Mouse (Mus musculus) lung, postnatal 25 days (tissue): Measurements from ENCODE around the gene Agl.
A peak's percentile ranks its signal among the peaks of the same experiment; 100 is the strongest.
"Not testable (repeated sequence)": the region's sequence is repeated elsewhere in the genome, so short reads cannot be mapped to it uniquely, and the experiment has no call there.

Source experiments
- DNase-seq: peaks from one replicate; pipeline ENCODE4 v3.0.0; 2022; ENCODE audit warnings: low spot score

Gene Agl

DNA sequence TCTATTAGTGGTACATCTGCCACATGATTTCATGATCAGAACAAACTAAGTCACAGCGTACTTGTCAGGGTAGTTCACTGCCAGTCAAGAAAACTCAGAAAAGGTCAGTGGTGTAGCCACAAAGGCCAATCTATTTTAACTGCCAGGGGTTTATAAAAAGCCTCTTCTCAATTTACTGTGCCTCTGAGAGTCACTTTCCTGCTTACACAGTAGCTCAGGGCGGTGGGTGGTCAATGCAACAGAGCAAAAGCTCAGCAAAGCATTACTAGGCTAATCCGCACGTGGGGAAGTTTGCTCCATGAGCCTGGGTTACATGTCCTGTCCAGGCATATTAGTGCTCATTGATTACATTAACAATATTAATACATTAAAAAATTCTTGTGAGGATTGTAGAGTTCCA is 8.0 kb upstream of the Agl start:
- no peak for DNase-seq

DNA sequence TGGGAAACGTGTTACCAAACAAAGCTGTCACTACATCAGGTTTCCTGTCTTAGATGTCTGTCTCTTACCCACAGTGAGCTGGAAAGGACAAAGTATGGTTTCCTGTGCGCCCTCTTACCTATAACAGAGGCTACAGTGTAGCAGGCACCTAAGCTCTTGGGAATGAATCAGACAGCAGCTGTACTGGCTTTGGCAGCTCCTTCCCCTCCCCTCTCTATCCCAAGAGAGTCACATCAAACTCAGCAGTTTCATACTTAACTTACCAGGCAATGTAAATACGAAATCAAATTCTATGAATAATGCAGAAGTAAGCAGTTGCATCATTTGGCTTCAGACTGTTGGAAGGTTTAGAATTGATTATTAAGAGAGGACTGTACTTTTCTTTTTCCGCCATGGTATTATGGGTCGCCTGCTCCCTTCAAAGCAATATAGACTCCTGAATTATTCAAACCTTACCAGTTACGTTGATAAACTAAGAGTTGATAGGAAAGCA is 7.4 kb upstream of the Agl start:
- DNase-seq, result no peak

DNA sequence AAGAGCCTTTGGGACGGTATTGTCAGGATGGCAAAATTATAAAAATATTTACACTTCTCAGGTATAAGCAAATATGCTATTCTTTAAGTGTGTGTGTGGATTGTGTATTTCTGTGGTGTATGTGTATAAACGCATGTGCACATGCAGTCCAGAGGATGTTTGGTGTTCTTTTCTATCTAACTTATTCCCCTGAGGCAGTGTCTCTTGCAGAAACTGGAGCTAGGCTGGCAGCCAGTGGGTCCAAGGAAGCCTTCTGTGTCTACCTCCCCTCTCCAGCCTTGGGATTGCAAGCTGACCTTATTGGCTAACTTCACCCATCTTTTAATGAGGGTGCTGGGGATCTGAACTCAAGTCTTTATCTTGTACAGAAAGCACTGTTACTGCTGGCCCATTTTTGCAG is 5.0 kb upstream of the Agl start:
- DNase-seq, result no peak

GRCm38 (mm10) chr3:116810351-116810750 is 2.4 kb upstream of the Agl start:
- DNase-seq, result not testable (repeated sequence)

DNA sequence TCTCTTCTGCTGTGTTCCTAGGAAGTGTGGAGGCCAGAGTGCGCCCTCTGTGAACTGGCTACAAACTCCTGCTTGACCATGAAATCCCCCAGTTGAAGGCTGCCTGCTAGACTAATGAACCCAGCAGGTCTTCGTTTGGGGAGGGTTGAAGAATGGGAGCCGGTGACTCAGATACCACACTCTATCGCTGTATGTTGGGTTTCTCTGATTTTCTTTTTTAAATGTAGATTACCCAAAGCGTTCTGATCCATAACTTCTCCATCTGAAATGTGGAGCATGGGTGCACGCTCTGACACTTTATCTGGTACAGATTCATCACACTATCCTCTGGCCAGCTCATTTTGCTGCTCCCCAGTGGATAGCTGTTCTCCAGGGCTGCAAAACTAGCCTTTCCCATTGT is 1.3 kb upstream of the Agl start:
- DNase-seq, result no peak

- DNase-seq, result peak; percentile 34
Observed at GRCm38 (mm10) chr3:116808507-116809217, 696 bp upstream of the Agl start.

DNA sequence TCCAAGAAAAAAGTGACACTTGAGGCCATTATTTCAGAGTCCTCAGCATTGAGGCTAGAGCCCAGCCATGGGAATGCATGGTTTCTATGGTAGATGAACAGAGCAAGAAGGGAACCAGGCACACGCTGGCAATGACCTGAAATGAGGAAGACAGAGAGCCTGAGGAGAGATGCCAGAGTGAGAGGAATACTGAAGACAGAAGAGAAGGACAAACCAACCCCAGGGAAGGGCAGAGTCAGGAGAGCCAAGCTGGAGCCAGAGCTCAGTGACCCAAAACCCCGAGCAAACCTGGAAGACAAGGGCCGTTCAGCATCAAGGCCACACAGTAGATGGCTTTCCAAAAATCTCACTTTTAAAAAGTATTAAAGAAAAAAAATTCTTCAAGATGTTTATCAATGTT is 2.1 kb downstream of the Agl start:
- no peak for DNase-seq

GRCm38 (mm10) chr3:116804746-116805285 is 3.1 kb downstream of the Agl start:
- no peak for DNase-seq

GRCm38 (mm10) chr3:116801755-116802154 is 6.2 kb downstream of the Agl start:
- no peak for DNase-seq

GRCm38 (mm10) chr3:116798821-116799510 is 9.0 kb downstream of the Agl start:
- DNase-seq, result no peak

GRCm38 (mm10) chr3:116788851-116789250 is 19.1 kb downstream of the Agl start:
- DNase-seq, result no peak

DNA sequence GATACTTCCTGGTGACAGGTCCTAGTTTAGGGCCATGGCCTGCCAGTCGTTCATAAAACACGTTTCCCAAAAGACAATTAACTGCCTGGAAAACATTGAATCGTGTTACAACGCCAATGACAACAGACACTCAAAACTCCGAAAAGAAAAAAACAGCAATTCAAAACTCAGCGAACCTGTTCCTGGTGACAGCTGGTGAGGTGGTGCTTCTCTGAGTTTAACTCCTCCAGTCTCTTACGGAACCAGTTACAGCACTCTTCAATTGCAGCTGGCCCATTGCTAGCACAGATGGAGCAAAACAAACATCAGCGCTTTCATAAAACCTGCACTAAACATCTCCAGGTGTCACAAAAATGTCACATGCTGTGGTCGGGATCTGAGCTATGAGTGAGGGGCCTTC is 21.4 kb downstream of the Agl start:
- DNase-seq, result no peak

- DNase-seq, result no peak
Observed at GRCm38 (mm10) chr3:116785820-116786219, 22.1 kb downstream of the Agl start.

GRCm38 (mm10) chr3:116784811-116785210 is 23.2 kb downstream of the Agl start:
- DNase-seq, result no peak

- DNase-seq, result no peak
Observed at GRCm38 (mm10) chr3:116784290-116784689, 23.7 kb downstream of the Agl start.

DNA sequence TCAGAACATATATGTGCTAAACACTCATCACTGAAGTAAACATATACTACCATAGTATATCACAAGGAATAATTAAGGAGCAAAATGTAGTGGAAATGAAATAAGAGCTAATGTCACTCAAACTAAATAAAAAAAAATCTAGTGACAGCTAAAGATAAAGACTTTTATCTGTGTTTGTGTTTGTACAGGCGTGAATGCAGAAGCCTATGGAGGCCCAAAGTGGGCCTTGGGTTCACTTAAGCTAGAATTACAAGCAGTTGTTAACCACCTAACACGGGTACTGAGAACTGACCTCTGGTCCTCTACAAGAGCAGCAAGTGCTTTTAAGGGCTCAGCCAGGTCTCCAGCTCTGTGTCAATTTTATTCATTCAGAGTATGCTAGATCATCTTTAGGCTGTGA is 31.0 kb downstream of the Agl start:
- no peak for DNase-seq

DNA sequence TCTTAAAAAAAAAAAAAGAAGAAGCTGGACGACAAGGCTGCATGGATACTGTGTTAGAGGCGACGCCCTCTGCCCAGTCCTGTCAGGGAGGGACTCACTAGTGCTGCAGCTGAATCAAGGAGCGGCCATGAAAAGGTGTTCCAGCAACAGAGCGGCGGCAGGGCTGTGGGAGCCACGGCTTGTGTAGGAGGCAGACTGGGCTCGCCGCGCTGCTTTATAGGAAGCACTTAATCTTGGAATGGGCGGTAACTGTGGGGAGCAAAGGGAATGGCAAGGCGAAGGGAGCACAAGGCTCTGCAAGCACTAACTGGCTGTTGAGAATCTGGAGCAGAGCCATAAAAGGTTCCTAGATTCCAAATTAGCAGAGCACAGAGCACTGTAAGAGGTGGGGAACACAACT is 34.1 kb downstream of the Agl start:
- DNase-seq, result no peak

- DNase-seq, result no peak
Observed at GRCm38 (mm10) chr3:116771597-116771996, 36.4 kb downstream of the Agl start.

DNA sequence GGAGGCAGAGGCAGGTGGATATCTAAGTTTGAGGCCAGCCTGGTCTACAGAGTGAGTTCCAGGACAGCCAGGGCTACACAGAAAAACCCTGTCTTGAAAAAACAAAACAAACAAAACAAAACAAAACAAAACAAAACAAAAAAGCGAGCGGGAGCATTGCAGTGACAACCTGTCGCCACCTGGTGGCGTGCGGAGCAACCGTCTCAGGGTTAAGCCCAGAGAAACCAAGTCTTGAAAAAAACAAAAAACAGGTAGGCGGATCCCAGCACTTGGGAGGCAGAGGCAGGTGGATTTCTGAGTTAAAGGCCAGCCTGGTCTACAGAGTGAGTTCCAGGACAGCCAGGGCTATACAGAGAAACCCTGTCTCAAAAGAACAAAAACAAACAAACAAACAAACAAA is 41.0 kb downstream of the Agl start:
- peak; percentile 10 for DNase-seq

DNA sequence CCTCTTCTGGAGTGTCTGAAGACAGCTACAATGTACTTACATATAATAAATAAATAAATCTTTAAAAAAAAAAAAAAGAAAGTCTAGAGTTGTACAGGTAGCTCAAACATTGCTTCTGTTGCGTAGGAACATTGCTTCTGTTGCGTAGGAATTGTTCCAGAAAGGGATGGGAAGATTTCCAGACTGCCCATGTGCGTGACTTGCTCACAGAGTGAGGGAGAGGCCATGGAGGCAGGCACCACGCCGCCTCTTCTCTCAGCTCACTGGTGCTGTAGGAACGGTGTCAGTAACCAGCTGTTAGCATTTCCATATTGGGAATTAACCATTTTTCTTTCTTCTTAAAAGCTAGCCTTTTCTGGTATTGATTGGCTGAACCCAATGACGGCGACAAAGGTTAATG is 55.1 kb downstream of the Agl start:
- DNase-seq, result no peak

DNA sequence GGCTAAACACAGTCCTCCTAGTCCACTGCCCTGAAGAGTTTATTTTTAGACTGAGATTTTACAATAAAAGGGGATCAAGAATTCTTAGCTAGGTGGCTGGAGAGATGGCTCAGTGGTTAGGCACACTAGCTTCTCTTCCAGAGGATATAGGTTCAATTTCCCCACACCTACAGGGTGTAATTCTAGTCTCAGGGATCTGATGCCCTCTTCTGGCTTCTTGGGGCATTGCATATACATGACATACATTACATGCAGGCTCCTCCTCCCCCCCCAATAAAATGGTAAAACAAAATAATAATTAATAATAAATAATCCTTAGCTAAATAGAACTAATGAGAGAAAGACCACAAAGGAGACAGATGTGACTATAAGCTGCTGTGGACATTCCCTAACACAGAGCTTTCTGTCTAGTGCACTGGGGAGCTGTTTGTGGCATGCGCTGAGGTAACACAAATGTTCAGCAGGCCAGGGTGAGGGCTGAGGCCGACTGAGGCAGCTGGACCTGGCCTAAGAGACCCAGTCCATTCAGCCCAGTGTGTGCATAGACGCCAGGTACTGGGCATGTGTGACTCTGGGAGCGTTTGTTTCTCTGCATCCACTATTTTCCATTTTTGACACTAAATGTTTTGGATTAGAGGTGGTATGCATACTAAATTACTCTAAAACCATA is 56.6 kb downstream of the Agl start:
- peak; percentile 59 for DNase-seq

GRCm38 (mm10) chr3:116748391-116749170 is 59.4 kb downstream of the Agl start:
- DNase-seq, result peak; percentile 16
